Mouse (Mus musculus): ENCODE measurements around the gene Cd59a.
A peak's percentile ranks its signal among the peaks of the same experiment; 100 is the strongest.
"Not testable (repeated sequence)": the region's sequence is repeated elsewhere in the genome, so short reads cannot be mapped to it uniquely, and the experiment has no call there.

Cd59a gene

DNA sequence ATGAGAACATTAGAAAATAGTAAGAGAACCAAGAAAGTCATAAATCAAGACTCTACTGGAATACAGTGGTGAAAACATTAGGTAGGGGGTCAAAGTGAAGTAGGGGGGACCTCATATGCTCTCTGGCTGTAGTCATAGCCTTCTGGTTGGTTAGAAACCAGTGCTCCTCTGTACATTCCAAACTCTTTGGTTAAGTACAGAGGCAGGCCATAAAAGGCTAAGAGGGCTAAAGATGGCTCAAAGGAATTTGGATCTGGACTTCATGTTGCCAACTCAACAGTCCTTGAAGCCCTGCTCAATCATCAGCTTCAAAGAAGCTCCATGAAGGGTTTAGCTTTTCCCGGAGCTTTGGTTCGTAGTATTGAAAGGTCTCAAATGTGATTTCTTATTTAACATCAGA lies 13.4 kb downstream of the Cd59a start:
- DNase-seq (ENCODE audit: low spot score in 2 of 2) = not testable (repeated sequence)

DNA sequence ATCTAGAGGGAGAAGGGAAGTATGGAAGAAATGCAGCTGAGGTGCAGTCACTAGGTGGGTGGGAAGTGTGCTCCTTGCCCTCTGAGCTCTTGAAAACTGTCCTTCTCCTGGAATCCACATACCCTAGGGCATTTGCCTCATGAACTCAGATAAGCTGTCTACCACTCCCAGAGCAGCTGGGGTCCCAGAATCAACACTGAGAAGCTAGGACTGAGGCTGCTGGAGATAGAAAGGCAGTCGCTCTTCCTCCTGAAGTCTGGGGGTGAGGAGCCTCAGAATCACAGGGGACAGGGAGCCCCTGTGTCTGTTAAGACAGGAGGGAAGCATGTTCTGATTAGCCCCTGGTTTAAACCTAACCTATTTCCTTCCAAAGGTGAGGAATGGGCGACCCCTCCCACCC lies 13.9 kb downstream of the Cd59a start:
- DNase-seq (ENCODE audit: low spot score in 2 of 2) = no peak

DNA sequence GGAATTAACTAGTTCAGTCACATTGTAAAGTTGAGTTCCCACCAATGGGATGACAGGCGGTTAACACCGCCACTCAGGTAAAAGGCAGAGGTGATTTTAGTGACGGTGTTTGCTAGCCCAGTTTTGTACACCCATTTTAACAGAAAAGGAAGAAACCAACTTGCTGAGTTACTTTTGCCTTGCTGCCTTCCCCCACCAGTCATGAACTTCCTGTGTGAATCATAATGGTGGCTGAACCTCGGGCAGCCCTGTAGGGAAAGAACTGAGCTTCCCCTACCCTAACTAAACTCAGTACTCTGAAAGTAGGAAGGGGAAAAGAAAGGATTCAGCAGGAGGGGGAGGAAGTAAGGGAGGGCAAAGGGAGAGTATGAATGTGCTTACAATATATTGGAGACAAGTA lies 14.4 kb downstream of the Cd59a start:
- DNase-seq (ENCODE audit: low spot score in 2 of 2) = no peak

DNA sequence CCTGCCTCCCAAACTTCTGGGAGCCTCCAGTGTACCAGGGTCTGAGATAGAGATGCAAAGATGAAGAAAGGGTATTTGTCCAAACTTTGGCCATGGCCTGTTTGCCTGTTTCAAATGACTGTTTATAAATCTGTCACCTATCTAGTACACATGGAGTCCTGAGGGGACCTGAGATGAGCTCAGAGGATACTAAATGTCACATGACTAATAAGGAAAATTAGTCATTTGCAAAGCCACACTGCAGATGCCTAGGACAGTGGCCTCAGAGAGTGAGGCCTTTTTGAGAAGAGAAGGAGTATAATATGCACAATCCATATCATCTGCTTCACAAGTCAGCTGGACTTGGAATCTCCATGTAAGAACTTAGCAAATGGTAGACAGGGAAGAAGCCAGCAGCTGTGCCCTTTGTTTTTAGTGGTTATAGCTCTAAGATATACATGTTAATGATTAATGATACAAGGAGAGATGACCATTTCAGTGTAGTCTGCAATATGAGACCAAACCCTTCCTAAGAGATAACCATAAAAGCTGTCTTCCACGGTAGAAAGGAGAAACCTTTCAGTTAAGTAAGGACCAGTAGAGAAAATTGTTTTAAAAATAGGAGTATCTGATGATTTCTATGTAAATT lies 15.7 kb downstream of the Cd59a start:
- not testable (repeated sequence) for DNase-seq (ENCODE audit: low spot score in 2 of 2)

DNA sequence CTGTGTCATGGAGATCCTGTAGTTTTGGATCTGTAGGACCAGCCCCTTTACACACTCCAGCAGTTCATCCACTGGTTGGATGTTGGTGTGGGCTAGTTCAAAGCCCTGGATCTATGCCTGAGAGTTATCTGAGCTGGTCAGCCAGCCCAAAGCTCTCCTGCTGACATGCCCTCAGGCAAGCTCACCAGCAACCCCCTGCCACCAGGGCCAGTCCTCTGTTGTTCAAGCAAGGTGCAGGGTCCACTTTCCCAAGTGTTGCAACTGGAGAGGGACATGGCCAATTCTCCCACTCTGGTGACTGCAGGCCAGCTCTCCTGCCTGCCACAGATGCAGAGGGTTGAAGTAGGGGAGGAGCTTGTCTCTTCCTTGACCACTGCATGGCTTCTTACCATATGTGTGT lies 18.0 kb downstream of the Cd59a start:
- not testable (repeated sequence) for DNase-seq (ENCODE audit: low spot score in 2 of 2)

DNA sequence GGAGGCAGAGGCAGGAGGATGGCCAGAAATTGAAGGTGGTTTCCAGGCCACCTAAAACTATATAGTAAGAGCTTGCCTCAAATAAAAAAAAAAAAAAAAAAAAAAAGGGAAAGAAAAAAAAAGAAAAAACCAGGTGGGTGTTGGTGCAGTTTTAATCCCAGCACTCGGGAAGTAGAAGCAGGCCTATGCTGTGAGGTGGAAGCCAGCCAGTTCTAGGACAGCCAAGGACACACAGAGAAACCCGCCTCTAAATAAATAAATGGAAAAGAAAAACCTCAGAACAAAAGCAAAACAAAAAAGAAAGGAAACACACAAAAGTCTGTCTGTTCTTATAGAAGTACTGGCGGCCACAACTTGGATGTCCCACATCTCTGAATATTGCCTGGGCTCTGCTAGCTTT lies 19.3 kb downstream of the Cd59a start:
- DNase-seq (ENCODE audit: low spot score in 2 of 2) = no peak

DNA sequence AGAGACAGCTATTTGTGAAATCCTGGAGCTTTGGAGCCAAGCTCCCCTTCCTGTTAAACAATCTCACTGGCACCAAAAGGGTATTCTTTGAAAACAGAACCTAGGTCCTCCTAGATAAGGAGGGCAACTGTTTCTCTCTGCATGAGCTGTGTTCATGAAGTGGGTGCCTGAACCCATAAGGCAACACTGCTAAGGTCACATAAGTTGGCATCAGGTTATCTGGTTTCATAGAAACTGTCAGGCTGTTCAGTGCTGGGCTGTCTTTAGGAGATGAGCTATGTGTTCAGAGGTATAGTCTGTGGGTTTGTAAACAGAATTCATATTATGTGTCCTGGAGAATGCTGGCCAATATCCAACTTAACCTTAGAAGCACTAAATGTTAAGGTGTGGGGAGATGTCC lies 21.6 kb downstream of the Cd59a start:
- not testable (repeated sequence) for DNase-seq (ENCODE audit: low spot score in 2 of 2)

DNA sequence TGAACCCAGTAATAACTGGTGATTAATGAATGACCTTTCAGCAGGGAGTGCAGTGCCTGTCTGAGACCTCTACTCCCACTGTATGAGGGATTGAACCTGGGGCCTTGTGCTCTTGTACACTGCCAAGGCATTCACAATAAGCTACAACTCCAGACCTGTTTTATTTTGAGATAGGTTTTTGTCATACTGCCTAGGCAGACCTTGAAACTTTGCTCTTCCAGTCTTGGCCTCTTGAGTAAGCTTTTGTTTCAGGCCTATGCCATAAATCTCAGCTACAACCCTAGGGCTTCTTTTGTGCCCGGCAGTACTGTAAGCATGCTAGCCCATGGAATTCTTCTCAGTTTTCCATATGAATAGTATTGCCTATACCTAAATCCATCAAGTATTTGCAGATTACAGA lies 23.5 kb downstream of the Cd59a start:
- DNase-seq (ENCODE audit: low spot score in 2 of 2) = no peak

DNA sequence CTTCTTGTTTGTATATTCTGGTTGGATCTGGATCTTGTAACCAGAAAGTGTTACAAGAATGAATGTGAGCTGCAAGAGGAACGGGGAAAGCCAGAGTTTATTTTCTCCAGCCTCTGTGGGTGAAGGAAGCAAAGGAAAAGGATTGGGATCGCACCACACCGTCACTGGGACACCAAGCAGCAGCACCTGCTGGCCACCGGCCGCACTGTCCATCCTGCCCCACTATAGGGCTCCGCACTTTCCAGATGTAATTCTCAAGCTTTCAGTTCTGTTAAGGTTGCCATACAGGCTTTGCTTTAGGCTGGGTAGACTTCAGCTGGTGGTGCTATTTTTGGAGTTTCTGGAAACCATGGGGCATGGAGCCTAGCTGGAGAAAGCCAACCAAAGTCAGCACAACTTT lies 24.7 kb downstream of the Cd59a start:
- DNase-seq (ENCODE audit: low spot score in 2 of 2) = peak in 1 of 2 experiments; percentile 42

DNA sequence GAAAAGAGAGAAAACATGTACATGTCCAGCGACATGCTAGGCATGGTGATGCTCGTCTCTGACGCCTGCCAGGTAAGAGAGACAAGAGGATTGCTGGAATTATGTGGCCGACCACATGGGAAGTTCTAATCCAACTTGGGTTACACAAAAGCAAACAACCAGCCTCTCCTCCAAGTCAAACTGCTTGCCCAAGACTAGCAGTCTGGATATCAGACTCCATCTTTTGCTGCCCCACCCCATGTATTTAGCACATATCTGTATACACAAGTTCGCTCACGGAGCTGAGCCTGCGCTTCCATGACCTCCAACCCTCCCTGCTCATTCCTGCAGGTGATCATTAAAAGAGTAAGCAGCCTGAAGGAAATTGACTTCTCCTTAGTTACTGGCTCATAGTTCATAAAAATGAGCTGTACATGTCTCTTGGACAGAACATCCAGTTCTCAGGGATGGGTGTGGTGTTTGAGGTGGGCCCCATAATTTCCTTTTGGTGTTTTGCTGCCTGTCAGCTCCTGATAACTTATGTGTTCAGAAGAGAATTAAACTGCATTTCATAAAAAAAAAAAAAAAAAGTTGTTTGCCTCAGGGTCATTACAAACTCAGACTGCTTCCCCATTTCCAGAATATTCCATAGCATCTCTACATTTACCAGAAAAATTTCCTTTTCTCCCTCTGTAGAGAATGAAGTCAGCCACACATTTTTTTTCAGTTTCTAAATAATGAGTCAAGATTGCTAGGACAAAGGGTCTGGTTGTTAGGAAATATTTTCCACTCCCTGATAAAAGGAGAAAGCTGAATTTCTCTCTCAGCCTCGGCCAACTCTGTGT lies 26.3 kb downstream of the Cd59a start:
- peak; percentile 32 to 45 for DNase-seq (ENCODE audit: low spot score in 2 of 2)

DNA sequence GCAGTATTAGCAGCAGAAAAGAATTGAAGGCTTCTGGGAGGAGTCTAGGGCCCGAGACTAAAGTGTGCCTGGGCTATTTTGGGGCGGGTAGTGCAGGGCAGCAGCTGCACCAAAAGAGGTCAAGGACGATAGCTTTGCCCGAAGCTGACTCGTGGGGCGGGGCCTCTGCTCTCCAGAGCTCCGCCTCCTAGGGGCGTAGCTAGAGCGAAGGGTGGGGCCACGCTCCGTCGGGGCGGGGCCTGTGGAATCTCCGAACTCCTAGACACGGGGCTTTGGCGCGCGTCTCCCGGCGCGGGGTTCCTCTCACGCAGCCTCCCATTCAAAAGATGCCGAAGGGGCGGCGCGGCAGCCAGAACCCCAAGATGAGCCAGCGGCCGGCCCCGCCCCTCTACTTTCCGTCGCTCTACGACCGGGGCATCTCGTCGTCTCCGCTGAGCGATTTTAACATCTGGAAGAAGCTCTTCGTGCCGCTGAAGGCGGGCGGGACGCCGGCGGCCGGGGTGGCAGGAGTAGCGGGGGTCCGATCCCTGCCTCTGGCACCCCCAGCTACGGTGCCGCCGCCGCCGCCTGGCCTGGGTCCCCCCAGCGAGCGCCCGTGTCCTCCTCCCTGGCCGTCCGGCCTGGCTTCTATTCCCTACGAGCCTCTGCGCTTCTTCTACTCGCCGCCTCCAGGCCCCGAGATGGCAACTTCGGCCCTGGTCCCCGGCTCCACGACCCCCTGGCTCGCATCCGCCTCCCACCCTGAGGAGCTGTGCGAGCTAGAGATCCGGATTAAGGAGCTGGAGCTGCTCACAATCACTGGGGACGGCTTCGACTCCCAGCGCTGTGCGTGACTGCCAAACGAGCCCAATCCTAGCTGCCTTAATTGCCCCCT lies 27.1 kb downstream of the Cd59a start, which contains the start of gene A930018P22Rik:
Gene A930018P22Rik, plus strand, starts transcription at position 265 of the 874 bp plus-strand sequence.
- peak; percentile 87 to 95 for DNase-seq (ENCODE audit: low spot score in 2 of 2)

DNA sequence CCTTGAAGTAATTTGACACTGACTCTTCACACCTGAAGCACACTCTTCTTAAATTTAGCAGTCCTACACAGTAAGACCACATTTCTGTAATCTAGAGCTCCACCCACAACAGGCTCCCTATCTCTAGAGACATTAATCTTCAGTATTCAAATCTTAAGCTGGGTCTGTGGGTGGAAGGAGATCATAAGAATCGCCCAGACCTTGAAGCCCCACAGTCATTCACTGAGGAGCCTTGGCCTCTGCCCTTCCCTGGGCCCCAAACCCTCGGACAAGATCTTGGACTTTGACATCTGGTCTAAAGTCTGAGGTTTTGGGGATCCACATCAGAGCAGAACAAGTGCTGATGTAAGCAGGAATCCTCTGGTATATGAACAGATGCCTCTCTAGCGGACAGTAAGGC lies 27.9 kb downstream of the Cd59a start:
- no peak for DNase-seq (ENCODE audit: low spot score in 2 of 2)

DNA sequence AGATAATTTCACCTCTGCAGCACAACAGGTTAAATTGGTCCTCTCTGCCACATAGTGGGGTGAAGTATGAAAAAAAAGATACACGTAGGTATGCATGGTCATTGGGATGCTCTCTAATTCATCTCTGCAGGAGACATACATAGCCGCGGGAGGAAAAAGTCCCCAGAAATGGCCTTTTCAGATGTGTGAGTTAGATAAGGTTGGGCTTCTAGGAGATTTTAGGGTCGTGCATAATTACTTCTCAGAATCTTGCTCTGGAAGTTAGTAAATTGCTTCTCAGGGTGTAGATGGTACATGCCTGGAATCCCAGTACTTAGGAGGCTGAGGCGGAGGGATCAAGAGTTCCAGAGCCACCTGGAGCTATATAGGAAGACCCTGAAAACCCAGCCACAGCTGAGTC lies 28.5 kb downstream of the Cd59a start:
- DNase-seq (ENCODE audit: low spot score in 2 of 2) = no peak

DNA sequence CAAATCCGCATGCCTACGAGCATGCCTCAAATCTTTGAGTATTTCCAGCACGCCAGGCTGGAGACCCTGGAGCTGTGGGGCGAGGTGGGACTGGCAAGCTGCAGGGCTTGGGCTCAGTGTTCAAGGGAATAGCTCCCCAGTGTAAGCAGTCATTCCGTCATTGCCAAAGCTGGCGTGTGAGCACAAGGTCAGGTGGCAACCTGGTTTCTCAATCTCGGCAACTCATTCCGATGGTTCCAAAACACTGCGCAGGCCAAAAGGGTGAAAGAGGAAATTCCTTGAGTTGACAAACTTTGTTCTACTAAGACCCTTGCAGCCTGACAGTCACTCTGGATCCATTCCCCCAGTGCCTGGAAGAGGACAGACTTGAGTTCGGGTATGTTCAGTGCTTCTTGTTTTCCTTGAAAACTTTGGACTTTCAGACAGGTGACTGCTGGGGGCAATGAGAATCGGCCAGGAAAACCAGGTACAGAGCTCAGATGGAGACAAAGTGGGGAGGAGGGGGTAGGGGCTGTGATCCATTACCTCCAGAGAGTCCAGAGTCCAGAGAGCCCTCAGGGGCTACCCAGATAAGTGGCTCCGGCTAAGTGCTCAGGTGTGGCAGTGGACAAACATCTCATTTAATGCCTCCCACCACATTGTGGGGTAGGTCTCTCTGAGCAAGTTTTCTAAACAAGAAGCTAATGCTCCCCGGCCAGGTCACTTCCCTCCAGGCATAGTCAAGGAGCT lies 33.4 kb downstream of the Cd59a start:
- no peak for DNase-seq (ENCODE audit: low spot score in 2 of 2)

DNA sequence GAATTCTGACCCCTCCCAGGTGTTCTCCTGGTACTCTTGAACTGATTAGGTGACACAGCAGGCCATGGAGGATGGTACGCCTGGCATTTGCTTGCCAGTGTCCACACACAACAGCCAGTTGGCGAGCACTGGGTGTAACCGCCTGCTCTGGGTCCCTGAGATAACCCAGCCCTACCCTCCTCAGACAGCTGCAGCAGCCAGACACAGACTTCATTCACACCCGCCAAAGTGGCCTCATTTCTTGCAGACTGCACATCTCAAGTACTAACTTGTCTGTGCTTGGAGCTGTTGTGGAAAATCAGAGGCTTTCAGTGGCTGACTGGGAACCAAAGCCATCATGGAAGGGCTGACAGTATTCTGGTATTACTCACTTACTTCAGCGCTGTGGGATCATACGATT lies 34.6 kb downstream of the Cd59a start:
- DNase-seq (ENCODE audit: low spot score in 2 of 2) = no peak

DNA sequence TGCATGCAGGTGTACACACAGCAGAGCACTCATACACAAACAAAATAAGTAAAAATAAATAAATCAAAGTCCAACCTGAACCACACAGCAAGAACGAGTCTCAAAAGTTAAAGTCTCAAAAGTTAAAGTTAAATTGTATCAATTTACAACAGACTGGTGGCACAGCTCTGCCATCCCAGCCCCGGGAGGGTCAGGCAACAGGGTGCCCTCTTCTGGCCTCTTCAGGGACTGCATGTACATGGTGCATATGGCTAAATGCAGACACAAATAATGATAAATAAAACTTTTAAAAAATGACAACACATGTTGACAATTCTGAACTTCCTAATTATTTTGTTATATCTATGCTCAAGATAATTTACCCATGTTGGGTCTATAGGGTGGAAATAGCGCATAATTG lies 35.4 kb downstream of the Cd59a start:
- DNase-seq (ENCODE audit: low spot score in 2 of 2) = no peak

DNA sequence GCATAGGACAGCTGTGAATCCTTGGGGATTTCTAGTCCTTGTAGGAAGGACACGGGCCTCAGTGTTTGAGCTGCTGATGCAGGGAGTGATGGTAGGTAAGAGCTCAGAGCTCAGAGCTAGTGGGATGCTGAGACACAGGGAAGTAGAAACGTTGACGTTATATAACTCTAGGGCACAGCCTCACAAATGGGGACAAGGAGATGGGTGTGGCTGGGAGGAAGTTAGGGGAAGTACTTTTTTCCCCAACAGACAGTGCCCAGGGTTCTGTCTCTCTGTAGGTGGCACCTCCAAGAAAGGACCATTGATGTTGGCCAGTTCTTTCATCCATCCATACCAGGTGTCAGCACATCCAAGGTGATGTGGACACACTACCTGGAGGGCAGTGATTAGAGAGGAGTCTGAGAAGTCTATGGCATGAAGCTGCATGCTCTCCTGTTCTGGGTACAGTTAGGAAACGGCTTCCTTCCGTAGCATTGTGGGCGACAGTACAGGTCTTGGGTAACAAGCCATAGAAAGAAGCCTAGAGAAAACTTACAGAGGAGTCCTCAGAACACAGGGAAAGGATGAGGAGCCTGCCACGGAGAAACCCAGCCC lies 36.8 kb downstream of the Cd59a start:
- no peak for DNase-seq (ENCODE audit: low spot score in 2 of 2)

DNA sequence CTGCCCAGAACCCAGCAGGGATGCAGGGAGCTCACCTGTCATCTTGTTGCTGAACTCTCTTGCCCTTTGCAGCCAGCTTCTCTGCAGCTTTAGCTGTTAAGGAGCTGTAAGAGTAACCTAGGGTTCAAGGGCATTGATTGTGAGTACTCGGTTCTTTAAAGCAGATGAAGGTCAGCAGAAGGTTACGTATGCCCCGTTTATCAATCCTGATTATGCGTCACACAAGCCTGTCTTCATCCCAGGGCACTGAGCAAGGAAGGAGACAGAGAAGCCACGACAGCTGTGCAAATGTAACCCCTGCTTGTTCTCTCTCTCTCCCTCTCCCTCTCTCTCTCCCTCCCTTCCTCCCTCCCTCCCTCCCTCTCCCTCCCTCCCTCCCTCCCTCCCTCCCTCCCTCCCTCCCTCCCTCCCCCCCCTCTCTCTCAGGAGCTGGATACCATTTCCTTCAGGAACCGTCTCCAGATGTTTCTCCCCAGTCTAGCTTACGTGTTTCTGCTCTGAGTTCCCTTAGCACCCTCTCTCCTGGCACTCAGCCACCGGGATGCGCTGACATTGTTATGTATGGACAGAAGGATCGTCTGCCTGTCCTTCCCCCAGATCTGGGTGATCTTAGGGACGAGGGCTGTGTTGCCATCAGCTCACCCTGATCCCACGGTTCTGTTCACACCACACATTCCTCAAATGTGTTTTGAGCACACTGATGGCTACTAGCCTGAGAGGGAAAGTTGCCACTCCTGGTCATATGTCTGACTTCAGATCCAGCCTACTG lies 37.6 kb downstream of the Cd59a start:
- no peak for DNase-seq (ENCODE audit: low spot score in 2 of 2)

DNA sequence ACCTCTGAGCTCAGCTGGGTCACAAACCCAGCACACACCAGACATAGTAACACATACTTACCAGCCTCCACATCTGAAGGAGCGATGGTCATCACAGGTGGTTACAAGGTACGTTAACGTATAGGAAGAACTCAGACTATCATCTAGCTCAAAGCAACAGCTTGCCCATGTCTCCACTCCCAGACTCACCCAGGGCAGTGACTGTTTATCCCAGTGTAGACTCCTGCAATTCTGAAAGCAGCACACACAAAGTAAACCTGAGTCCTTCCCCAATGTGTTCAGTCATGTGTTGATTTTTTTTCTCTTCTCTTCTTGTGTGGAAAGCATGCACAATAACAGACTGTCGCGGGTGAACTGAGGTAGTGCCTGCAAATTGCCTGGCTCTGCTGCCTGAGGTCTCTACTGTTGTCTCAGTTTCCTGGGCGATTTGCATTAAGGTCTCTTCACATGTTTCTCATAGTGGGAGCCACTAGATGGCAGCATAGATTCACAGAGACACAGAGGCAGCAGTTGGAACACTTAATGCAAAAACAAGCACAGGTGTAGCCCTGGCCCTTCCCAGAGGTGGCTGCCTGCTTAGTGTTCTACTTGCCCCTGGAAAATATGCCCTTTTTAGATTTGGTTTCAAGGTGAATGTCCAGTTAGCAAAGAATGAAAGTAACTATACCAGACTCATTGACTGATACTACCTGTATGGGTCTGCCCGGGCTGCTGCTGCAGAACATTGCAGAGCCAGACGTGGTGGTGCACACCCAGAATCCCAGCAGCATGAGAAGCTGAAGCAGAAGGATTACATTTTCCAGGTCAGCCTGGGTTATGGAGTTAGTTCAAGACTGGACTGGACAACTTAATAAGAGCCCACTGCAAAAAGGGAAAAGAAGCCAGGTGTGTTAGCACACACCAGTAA lies 38.8 kb downstream of the Cd59a start:
- peak in 1 of 2 experiments; percentile 59 for DNase-seq (ENCODE audit: low spot score in 2 of 2)

All from heart, adult 9 months (tissue).